ENCODE assay signal across 14 mouse cellular contexts in genomic region chr15:102147674-102148402, GRCm38 (mm10). TPM values are rescaled to one million over a fixed set of nuclear protein-coding genes. Genes with fewer than 3 reads are reported as not detected.
A peak's percentile ranks its signal among the peaks of the same experiment; 100 is the strongest.
DNase-seq lines count a peak whose midpoint lies in the region; ATAC-seq and TF ChIP-seq lines count a peak whose summit lies in the region.
"Had no signal": no experiment of that assay in that cellular context is flagged by ENCODE, and none has a peak within 500 bp of the region (broad histone marks: within the 10 kb centered on the region; RNA-seq: fewer than 3 reads in every experiment).

No protein-coding gene starts in this region.

- no peak overlapping the region for H3K4me2 ChIP-seq in kidney, embryonic 16.5 days (replicated peaks; ENCODE audit: low read depth, low read length)
- no peak overlapping the region for H3K4me2 ChIP-seq in midbrain, embryonic 16.5 days (ENCODE audit: low read length)
- H3K4me2 ChIP-seq in midbrain, postnatal 0 days (ENCODE audit: low read depth, low read length, poor library complexity, severe bottlenecking), result no peak overlapping the region
- H3K4me2 ChIP-seq in embryonic facial prominence, embryonic 12.5 days (replicated peaks), result no peak overlapping the region
- H3K4me2 ChIP-seq: hindbrain, embryonic 15.5 days; lung, embryonic 14.5 days had no signal

- H3K4me1 ChIP-seq in kidney, embryonic 16.5 days (ENCODE audit: insufficient read depth, low read length), result peaks cover 45% of the 10 kb centered on the region
- H3K4me1 ChIP-seq in kidney, adult 2 months (ENCODE audit: control insufficient read depth, insufficient read depth, low read length), result peaks cover 13% of the 10 kb centered on the region
- peaks cover 3% of the 10 kb centered on the region; the same call in 1 of the 2 replicates for H3K4me1 ChIP-seq in midbrain, embryonic 16.5 days (ENCODE audit: control insufficient read depth, insufficient read depth, low read length)
- no peaks in the 10 kb centered on the region for H3K4me1 ChIP-seq in midbrain, postnatal 0 days (ENCODE audit: insufficient read depth, low read length)
- peaks cover 22% of the 10 kb centered on the region for H3K4me1 ChIP-seq in embryonic facial prominence, embryonic 12.5 days

- no peaks in the 10 kb centered on the region for H3K36me3 ChIP-seq in kidney, embryonic 16.5 days (ENCODE audit: insufficient read depth, low read length)
- no peaks in the 10 kb centered on the region for H3K36me3 ChIP-seq in kidney, adult 2 months (ENCODE audit: control insufficient read depth, insufficient read depth, low read length)
- no peaks in the 10 kb centered on the region for H3K36me3 ChIP-seq in midbrain, embryonic 16.5 days (ENCODE audit: control insufficient read depth, insufficient read depth, low read length)
- H3K36me3 ChIP-seq in midbrain, postnatal 0 days (ENCODE audit: insufficient read depth, low read length), result no peaks in the 10 kb centered on the region
- no peaks in the 10 kb centered on the region for H3K36me3 ChIP-seq in embryonic facial prominence, embryonic 12.5 days
- H3K36me3 ChIP-seq: hindbrain, embryonic 15.5 days had no signal

- H3K4me3 ChIP-seq in kidney, embryonic 16.5 days (ENCODE audit: low read length), result no peak overlapping the region
- no peak overlapping the region for H3K4me3 ChIP-seq in kidney, adult 2 months (ENCODE audit: insufficient read depth, low read depth, low read length)
- no peak overlapping the region for H3K4me3 ChIP-seq in midbrain, embryonic 16.5 days (ENCODE audit: low read depth, low read length)
- no peak overlapping the region for H3K4me3 ChIP-seq in midbrain, postnatal 0 days (ENCODE audit: low read depth, low read length)
- no peak overlapping the region for H3K4me3 ChIP-seq in embryonic facial prominence, embryonic 12.5 days
- H3K4me3 ChIP-seq: hindbrain, embryonic 15.5 days had no signal

- TF ChIP-seq CTCF in kidney, adult 2 months (conservative IDR thresholded peaks at IDR 0.05; ENCODE audit: insufficient read depth, insufficient read length, low read depth, low read length), result no peak
- TF ChIP-seq CTCF in midbrain, postnatal 0 days (IDR thresholded peaks at IDR 0.05), result no peak

- no peak for TF ChIP-seq POLR2A in kidney, adult 2 months (IDR thresholded peaks at IDR 0.05; ENCODE audit: low read depth, low read length)

- ATAC-seq in kidney, embryonic 16.5 days (ENCODE audit: low FRiP score, low TSS enrichment), result no peak
- ATAC-seq in midbrain, embryonic 16.5 days, result no peak
- ATAC-seq in midbrain, postnatal 0 days (ENCODE audit: low FRiP score), result no peak
- no peak for ATAC-seq in embryonic facial prominence, embryonic 12.5 days (ENCODE audit: insufficient number of reproducible peaks, insufficient read depth, low FRiP score, low TSS enrichment)

- 0 out of 2 replicates have a peak overlapping the region, but pooled peaks have one; percentile 32 for H3K9ac ChIP-seq in kidney, embryonic 16.5 days (replicated peaks; ENCODE audit: low read length)
- 0 out of 2 replicates have a peak overlapping the region, but pooled peaks have one; percentile 30 for H3K9ac ChIP-seq in midbrain, embryonic 16.5 days (ENCODE audit: low read depth, low read length)
- H3K9ac ChIP-seq in midbrain, postnatal 0 days (replicated peaks; ENCODE audit: low read length, poor library complexity, severe bottlenecking), result no peak overlapping the region
- no peak overlapping the region for H3K9ac ChIP-seq in embryonic facial prominence, embryonic 12.5 days
- H3K9ac ChIP-seq: hindbrain, embryonic 15.5 days; lung, embryonic 14.5 days had no signal

- no peak for DNase-seq in kidney, adult 2 months
- no peak for DNase-seq in midbrain, postnatal 0 days (ENCODE audit: low spot score)
- no peak for DNase-seq in urinary bladder, adult 18-20 months (ENCODE audit: low spot score in 2 of 2)
- DNase-seq in testis, postnatal 14 days (ENCODE audit: low spot score), result no peak
- DNase-seq: adrenal gland, postnatal 25 days; left cerebral cortex, postnatal 4 days; right cerebral cortex, postnatal 25 days had no signal

- WGBS in kidney, embryonic 16.5 days, result 54% methylated on average over 16 of the region's 16 CpGs
- 69% methylated on average over 16 of the region's 16 CpGs for WGBS in kidney, adult 2 months
- 65% methylated on average over 16 of the region's 16 CpGs for WGBS in midbrain, embryonic 16.5 days
- 73% methylated on average over 16 of the region's 16 CpGs for WGBS in midbrain, postnatal 0 days
- 68% methylated on average over 15 of the region's 16 CpGs for WGBS in embryonic facial prominence, embryonic 12.5 days

- no peaks in the 10 kb centered on the region for H3K9me3 ChIP-seq in kidney, embryonic 16.5 days (ENCODE audit: low read length)
- no peaks in the 10 kb centered on the region for H3K9me3 ChIP-seq in midbrain, embryonic 16.5 days (replicated peaks; ENCODE audit: control insufficient read depth, low read length, poor library complexity, severe bottlenecking)
- no peaks in the 10 kb centered on the region for H3K9me3 ChIP-seq in midbrain, postnatal 0 days (ENCODE audit: low read length)
- H3K9me3 ChIP-seq in embryonic facial prominence, embryonic 12.5 days, result no peaks in the 10 kb centered on the region
- H3K9me3 ChIP-seq: hindbrain, embryonic 15.5 days had no signal

- no peak overlapping the region for H3K27ac ChIP-seq in kidney, embryonic 16.5 days (ENCODE audit: low read length)
- H3K27ac ChIP-seq in kidney, adult 2 months (ENCODE audit: insufficient read depth, low read depth, low read length), result no peak overlapping the region
- H3K27ac ChIP-seq in midbrain, embryonic 16.5 days (ENCODE audit: low read length), result no peak overlapping the region
- H3K27ac ChIP-seq in midbrain, postnatal 0 days (ENCODE audit: low read depth, low read length), result no peak overlapping the region
- H3K27ac ChIP-seq in embryonic facial prominence, embryonic 12.5 days, result peak overlapping the region; percentile 12; the same call in 1 of the 2 replicates
- H3K27ac ChIP-seq: hindbrain, embryonic 15.5 days had no signal

- H3K27me3 ChIP-seq in kidney, embryonic 16.5 days (ENCODE audit: insufficient read depth, low read length), result peaks cover 24% of the 10 kb centered on the region
- no peaks in the 10 kb centered on the region for H3K27me3 ChIP-seq in kidney, adult 2 months (replicated peaks; ENCODE audit: control insufficient read depth, insufficient read depth, low read length)
- peaks cover 25% of the 10 kb centered on the region for H3K27me3 ChIP-seq in midbrain, embryonic 16.5 days (ENCODE audit: control insufficient read depth, insufficient read depth, low read depth, low read length)
- H3K27me3 ChIP-seq in midbrain, postnatal 0 days (ENCODE audit: insufficient read depth, low read length), result peaks cover 26% of the 10 kb centered on the region
- peaks cover 30% of the 10 kb centered on the region for H3K27me3 ChIP-seq in embryonic facial prominence, embryonic 12.5 days

RNA-seq across cellular contexts. Expression of gene Soat2, which starts 2.5 kb away (rescaled TPM):
- polyA plus RNA-seq in kidney, embryonic 16.5 days (2015; fragmentation: Nextera tagmentation; extraction: Ambion mirVana), result 0.40 and 0.41 TPM in 2 replicates
- 1.1 and 1.2 TPM in 2 replicates for polyA plus RNA-seq in kidney, adult 2 months (2012; rRNA removed)
- 0.21 TPM in 1 of 2 replicates, not detected in the other for polyA plus RNA-seq in midbrain, embryonic 16.5 days (2015; fragmentation: Nextera tagmentation; extraction: Ambion mirVana)
- 0.61 TPM in 1 of 2 replicates, not detected in the other for total RNA-seq in midbrain, postnatal 0 days (2014; rRNA removed)
- 0.06 and 0.12 TPM in 2 replicates for polyA plus RNA-seq in midbrain, postnatal 0 days (2015; fragmentation: Nextera tagmentation; extraction: Ambion mirVana)
- 0.13 and 0.17 TPM in 2 replicates for polyA plus RNA-seq in embryonic facial prominence, embryonic 12.5 days (2016; fragmentation: Nextera tagmentation; extraction: Ambion mirVana)
- total RNA-seq: layer of hippocampus, postnatal 25 days; left cerebral cortex, postnatal 4 days had no signal

RNA-seq across cellular contexts. Expression of gene Igfbp6, which starts 3.7 kb away (rescaled TPM):
- polyA plus RNA-seq in kidney, embryonic 16.5 days (2015; fragmentation: Nextera tagmentation; extraction: Ambion mirVana), result 33.0 and 33.9 TPM in 2 replicates
- polyA plus RNA-seq in kidney, adult 2 months (2012; rRNA removed), result 18.5 and 26.8 TPM in 2 replicates
- polyA plus RNA-seq in midbrain, embryonic 16.5 days (2015; fragmentation: Nextera tagmentation; extraction: Ambion mirVana), result 2.5 and 3.1 TPM in 2 replicates
- 11.9 and 13.6 TPM in 2 replicates for total RNA-seq in midbrain, postnatal 0 days (2014; rRNA removed)
- polyA plus RNA-seq in midbrain, postnatal 0 days (2015; fragmentation: Nextera tagmentation; extraction: Ambion mirVana), result 9.9 and 12.7 TPM in 2 replicates
- 0.92 and 1.2 TPM in 2 replicates for polyA plus RNA-seq in embryonic facial prominence, embryonic 12.5 days (2016; fragmentation: Nextera tagmentation; extraction: Ambion mirVana)
- total RNA-seq: megakaryocyte-erythroid progenitor cell, adult 5-6 weeks had no signal

RNA-seq across cellular contexts. Expression of gene Spryd3, which starts 11.8 kb away (rescaled TPM):
- polyA plus RNA-seq in kidney, embryonic 16.5 days (2015; fragmentation: Nextera tagmentation; extraction: Ambion mirVana), result 19.0 and 22.4 TPM in 2 replicates
- polyA plus RNA-seq in kidney, adult 2 months (2012; rRNA removed), result 29.7 and 30.1 TPM in 2 replicates
- polyA plus RNA-seq in midbrain, embryonic 16.5 days (2015; fragmentation: Nextera tagmentation; extraction: Ambion mirVana), result 81.1 and 95.9 TPM in 2 replicates
- 120 and 134 TPM in 2 replicates for total RNA-seq in midbrain, postnatal 0 days (2014; rRNA removed)
- polyA plus RNA-seq in midbrain, postnatal 0 days (2015; fragmentation: Nextera tagmentation; extraction: Ambion mirVana), result 118 and 120 TPM in 2 replicates
- polyA plus RNA-seq in embryonic facial prominence, embryonic 12.5 days (2016; fragmentation: Nextera tagmentation; extraction: Ambion mirVana), result 15.6 and 15.7 TPM in 2 replicates

RNA-seq across cellular contexts. Expression of gene Tns2, which starts 47.6 kb away (rescaled TPM):
- 51.2 and 56.3 TPM in 2 replicates for polyA plus RNA-seq in kidney, embryonic 16.5 days (2015; fragmentation: Nextera tagmentation; extraction: Ambion mirVana)
- 124 and 143 TPM in 2 replicates for polyA plus RNA-seq in kidney, adult 2 months (2012; rRNA removed)
- 7.4 and 9.4 TPM in 2 replicates for polyA plus RNA-seq in midbrain, embryonic 16.5 days (2015; fragmentation: Nextera tagmentation; extraction: Ambion mirVana)
- total RNA-seq in midbrain, postnatal 0 days (2014; rRNA removed), result 18.1 and 20.4 TPM in 2 replicates
- polyA plus RNA-seq in midbrain, postnatal 0 days (2015; fragmentation: Nextera tagmentation; extraction: Ambion mirVana), result 5.1 and 6.3 TPM in 2 replicates
- polyA plus RNA-seq in embryonic facial prominence, embryonic 12.5 days (2016; fragmentation: Nextera tagmentation; extraction: Ambion mirVana), result 29.6 and 34.0 TPM in 2 replicates
- total RNA-seq: megakaryocyte-erythroid progenitor cell, adult 5-6 weeks had no signal

RNA-seq across cellular contexts. Expression of gene Zfp740, which starts 55.2 kb away (rescaled TPM):
- polyA plus RNA-seq in kidney, embryonic 16.5 days (2015; fragmentation: Nextera tagmentation; extraction: Ambion mirVana), result 82.1 and 88.7 TPM in 2 replicates
- polyA plus RNA-seq in kidney, adult 2 months (2012; rRNA removed), result 29.1 and 30.3 TPM in 2 replicates
- 54.0 and 59.2 TPM in 2 replicates for polyA plus RNA-seq in midbrain, embryonic 16.5 days (2015; fragmentation: Nextera tagmentation; extraction: Ambion mirVana)
- 42.9 and 57.7 TPM in 2 replicates for total RNA-seq in midbrain, postnatal 0 days (2014; rRNA removed)
- 25.1 and 27.6 TPM in 2 replicates for polyA plus RNA-seq in midbrain, postnatal 0 days (2015; fragmentation: Nextera tagmentation; extraction: Ambion mirVana)
- 114 and 119 TPM in 2 replicates for polyA plus RNA-seq in embryonic facial prominence, embryonic 12.5 days (2016; fragmentation: Nextera tagmentation; extraction: Ambion mirVana)

Comparison
In these comparisons a context has a peak if more than half of its experiments do, and no peak if none do; other contexts are left out.
1. H3K9ac ChIP-seq: peak in kidney, embryonic 16.5 days (single experiment) and midbrain, embryonic 16.5 days (single experiment); none in midbrain, postnatal 0 days (single experiment) and embryonic facial prominence, embryonic 12.5 days (single experiment).